Mouse (Mus musculus) small intestine, adult 2 months (tissue): ENCODE data around the gene Mark4. TPM values are rescaled to one million over a fixed set of nuclear protein-coding genes. Genes with fewer than 3 reads are reported as not detected.
A peak's percentile ranks its signal among the peaks of the same experiment; 100 is the strongest.

ENCODE experiments used
- H3K27ac ChIP-seq: fragments of 200-500 bp; 2 replicates; pipeline ENCODE4 v1.5.1; 2012; ENCODE audit warnings: low read depth, low read length, control low read depth, inconsistent platforms; ENCODE audit not compliant: insufficient read depth
- H3K27me3 ChIP-seq: fragments of 200-500 bp; 2 replicates; pipeline ENCODE4 v1.6.1; 2012; ENCODE audit warnings: mild to moderate bottlenecking, moderate library complexity, low read length, inconsistent platforms; ENCODE audit not compliant: control insufficient read depth, insufficient read depth
- H3K36me3 ChIP-seq: fragments of 200-500 bp; 2 replicates; pipeline ENCODE4 v1.6.1; 2012; ENCODE audit warnings: mild to moderate bottlenecking, low read length, control low read depth, inconsistent platforms; ENCODE audit not compliant: control insufficient read depth, insufficient read depth
- H3K4me1 ChIP-seq: fragments of 200-500 bp; 2 replicates; pipeline ENCODE4 v1.6.1; 2012; ENCODE audit warnings: low read length, inconsistent platforms, mixed read lengths; ENCODE audit not compliant: control insufficient read depth, insufficient read depth, insufficient read length
- H3K4me3 ChIP-seq: fragments of 200-500 bp; 2 replicates; pipeline ENCODE4 v1.5.1; 2012; ENCODE audit warnings: low read depth, mild to moderate bottlenecking, control low read depth, inconsistent platforms, low read length, moderate library complexity
- CTCF ChIP-seq: fragments of 200-500 bp; IDR thresholded peaks from 2 replicates; pipeline ENCODE4 v1.5.1; 2012; ENCODE audit warnings: low read depth, mild to moderate bottlenecking, control low read depth, inconsistent platforms, low read length, moderate library complexity, mixed read lengths; ENCODE audit not compliant: insufficient replicate concordance, insufficient read length; ENCODE audit errors: extremely low read depth
- POLR2A ChIP-seq: fragments of 200-500 bp; IDR thresholded peaks from 2 replicates; pipeline ENCODE4 v1.6.1; 2012; ENCODE audit warnings: low read depth, mild to moderate bottlenecking, control low read depth, inconsistent platforms, low read length, moderate library complexity
- WGBS: fragments of 180-500 bp; shearing (Covaris S2); methylation state at CpG from one replicate; pipeline ENCODE4 v1.1.7; 2018; 5-methylcytosine and 5-hydroxymethylcytosine counted together
- polyA plus RNA-seq: library from polyadenylated mRNA; depleted of rRNA; stranded (reverse); fragments of >200 nt; gene quantifications from 2 replicates; pipeline ENCODE4 v1.2.3, GENCODE M21; 2012

Gene Mark4
- polyA plus RNA-seq, 1 experiment, result 27.4 TPM

DNA sequence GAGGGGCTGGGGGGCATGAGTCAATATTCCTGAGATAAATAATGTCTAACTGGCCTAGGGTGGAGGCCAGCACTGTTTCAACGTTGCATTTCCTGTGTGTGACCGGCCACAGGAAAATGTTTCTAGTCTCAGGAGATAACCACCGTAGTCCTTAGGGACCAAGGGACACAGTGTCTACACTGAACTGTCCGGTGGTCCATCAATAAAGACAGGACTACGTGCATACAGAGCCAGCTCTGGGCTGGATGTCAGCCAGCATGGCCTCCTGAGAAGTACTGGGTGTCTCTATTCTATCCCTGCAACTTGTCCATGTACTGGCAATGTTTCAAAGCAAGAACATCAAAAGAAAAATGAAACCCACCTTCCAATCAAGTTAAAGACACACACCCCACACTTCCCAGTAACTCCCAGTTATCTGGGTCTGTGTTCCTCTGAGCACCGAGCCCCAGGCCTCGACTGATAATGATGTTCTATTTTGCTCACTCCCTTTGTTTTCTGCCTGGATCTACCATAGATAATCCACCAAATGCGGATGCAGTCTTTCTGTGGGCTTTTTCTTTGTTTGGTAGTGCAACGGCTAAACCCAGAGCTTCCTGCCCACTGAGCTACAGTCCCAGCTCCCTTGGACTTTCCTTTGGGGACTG, 17.1 kb downstream of the Mark4 start:
- no peak for TF ChIP-seq CTCF
- TF ChIP-seq POLR2A, result no peak
- Histone ChIP-seq H3K27me3 (no peaks in the 10 kb centered on the region), H3K4me3 (no peak overlapping the region), H3K27ac (no peak overlapping the region), H3K4me1 (no peaks in the 10 kb centered on the region), H3K36me3 (peaks cover 31% of the 10 kb centered on the region)
- 74% methylated on average over 9 of the region's 9 CpGs for WGBS

DNA sequence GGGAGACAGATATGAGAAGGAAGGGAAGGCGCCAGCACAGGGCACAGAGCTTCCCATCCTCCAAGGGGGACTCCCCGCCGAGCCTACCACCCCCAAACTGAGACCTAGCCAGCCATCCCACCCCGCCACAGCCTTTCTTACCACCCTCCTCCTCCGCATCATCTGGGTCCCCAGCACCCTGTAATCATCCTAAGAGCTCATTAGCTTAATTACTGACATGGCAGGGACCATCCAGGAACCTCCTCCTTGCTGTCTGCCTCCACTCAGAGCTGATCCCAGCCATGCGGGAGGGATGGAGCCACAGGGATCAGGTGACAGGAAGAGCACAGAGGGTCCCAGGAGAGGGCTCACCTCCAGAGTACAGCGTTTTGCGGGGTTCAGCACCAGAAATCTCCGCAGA, 21.6 kb downstream of the Mark4 start:
- no peak overlapping the region for H3K27ac ChIP-seq
- no peak for TF ChIP-seq CTCF
- TF ChIP-seq POLR2A, result no peak
- no peak overlapping the region for H3K4me3 ChIP-seq
- H3K36me3 ChIP-seq, result peaks cover 60% of the 10 kb centered on the region
- H3K4me1 ChIP-seq, result no peaks in the 10 kb centered on the region
- WGBS, result 93% methylated on average over 9 of the region's 9 CpGs
- H3K27me3 ChIP-seq, result no peaks in the 10 kb centered on the region

DNA sequence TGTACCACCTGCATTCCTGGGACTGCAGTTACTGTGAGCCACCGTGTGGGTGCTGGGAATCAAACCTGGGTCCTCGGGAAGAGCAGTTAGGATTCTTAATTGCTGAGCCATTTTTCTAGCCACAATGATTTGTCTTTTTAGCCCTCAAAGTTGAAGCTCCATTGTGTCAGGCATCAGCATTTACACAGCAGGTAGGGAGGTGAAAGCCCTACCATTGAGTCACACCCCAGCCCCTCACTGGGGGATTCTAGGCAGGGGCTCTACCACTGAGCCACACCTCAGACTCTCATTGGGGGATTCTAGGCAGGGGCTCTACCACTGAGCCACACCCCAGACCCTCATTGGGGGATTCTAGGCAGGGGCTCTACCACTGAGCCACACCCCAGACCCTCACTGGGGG, 22.3 kb downstream of the Mark4 start:
- H3K4me1 ChIP-seq, result no peaks in the 10 kb centered on the region
- no peaks in the 10 kb centered on the region for H3K27me3 ChIP-seq
- H3K27ac ChIP-seq, result no peak overlapping the region
- WGBS, result 95% methylated on average over 2 of the region's 2 CpGs
- no peak overlapping the region for H3K4me3 ChIP-seq
- H3K36me3 ChIP-seq, result peaks cover 62% of the 10 kb centered on the region
- TF ChIP-seq POLR2A (no peak), CTCF (no peak)

DNA sequence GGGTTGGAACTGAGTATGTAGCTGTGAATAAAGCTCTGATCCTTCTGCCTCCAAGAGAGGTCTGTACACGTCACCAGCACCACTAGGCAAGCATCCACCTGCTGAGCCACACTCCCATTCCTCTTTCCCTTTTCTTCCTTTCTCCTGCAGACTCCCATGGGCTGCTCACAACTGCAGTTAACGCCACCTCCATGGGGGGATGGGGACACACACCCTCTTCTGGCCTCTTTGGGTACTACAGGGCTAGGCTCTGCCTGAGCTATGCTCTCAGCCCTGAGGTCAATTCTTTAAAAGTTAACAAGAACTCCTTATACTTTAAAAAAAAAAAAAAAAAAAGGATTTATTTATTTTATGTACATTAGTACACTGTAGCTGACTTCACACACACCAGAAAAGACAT, 26.1 kb downstream of the Mark4 start:
- H3K36me3 ChIP-seq, result peaks cover 77% of the 10 kb centered on the region
- no peak overlapping the region for H3K27ac ChIP-seq

DNA sequence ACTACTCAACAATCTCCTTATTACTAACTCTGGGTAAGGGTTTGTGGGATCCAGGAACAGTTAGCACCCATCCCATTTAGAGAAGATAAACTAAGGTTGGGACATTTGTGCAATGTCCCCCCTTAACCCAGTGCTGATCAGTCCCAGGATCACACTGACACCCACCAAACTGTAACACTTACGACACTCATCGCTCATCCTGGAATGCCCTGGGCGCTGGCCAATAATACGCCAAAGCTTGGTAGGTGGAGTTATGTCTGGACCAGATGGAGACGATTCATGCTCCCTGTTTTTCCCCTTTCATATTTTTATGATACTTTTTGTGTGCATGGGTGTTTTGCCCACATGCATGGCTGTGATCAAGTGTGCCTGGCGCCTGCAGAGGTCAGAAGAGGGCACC, 28.2 kb downstream of the Mark4 start:
- Histone ChIP-seq H3K36me3 (peaks cover 76% of the 10 kb centered on the region), H3K4me1 (no peaks in the 10 kb centered on the region), H3K4me3 (no peak overlapping the region), H3K27me3 (no peaks in the 10 kb centered on the region), H3K27ac (no peak overlapping the region)
- TF ChIP-seq CTCF (no peak), POLR2A (no peak)
- 87% methylated on average over 6 of the region's 6 CpGs for WGBS

More for the DNA sequence above, 26.1 kb downstream of the Mark4 start:
- TF ChIP-seq POLR2A (no peak), CTCF (peak; percentile 27; the same call in 1 of the 2 replicates)
- 100% methylated on average over 2 of the region's 2 CpGs for WGBS
- Histone ChIP-seq H3K4me3 (no peak overlapping the region), H3K27me3 (no peaks in the 10 kb centered on the region), H3K4me1 (no peaks in the 10 kb centered on the region)

DNA sequence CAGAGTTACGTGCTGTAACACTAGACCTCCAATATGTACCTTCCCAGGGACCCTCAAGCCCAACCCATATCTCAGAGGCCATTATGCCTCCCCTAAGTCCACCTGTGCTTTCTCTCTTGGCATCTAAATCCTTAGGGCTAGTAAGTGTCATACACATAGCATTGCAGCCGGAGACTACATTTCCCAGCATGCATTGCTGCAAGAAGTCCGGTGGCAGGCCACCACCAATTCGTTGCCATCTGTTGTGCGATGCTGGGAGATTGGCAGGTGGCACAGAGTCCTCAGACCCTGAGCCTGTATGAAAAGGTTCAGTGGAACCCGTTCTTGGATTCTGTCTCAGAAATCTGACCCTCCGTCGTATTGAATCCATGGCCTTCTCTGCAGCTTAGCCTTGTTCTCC, 28.9 kb downstream of the Mark4 start:
- TF ChIP-seq CTCF (no peak), POLR2A (no peak)

DNA sequence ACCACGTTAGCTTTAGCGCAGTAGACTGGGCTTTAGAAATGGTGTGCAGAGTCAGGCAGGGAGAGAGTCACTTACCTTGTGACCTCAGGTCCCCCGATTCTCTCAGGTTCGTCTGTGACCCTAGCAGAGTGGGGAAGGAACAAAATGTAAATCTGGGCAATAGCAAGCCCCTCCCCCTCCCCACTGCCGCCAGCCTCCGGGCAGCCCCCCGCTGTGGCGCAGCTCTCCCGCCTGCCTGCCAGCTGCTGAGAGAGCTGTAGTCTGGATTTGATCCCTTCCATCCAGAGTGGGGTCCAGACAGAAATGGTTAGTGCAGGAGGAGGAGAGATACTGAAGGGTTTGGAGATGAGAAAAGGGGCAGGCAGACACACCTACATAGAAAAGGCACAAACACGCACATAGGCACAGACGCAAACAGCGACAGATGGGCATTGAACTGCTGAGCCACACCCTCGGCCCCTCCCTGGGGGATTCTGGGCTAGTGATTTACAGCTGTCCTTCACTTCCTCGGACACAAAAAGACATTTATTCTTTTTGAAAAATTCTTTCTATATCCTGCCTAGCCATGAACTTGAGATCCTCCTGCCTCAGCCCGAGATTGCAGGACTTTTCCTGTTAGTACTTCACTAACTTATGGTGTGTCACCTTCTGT, 30.5 kb downstream of the Mark4 start:
- no peak overlapping the region for H3K27ac ChIP-seq
- no peaks in the 10 kb centered on the region for H3K27me3 ChIP-seq
- 82% methylated on average over 15 of the region's 15 CpGs for WGBS
- no peak overlapping the region for H3K4me3 ChIP-seq
- peaks cover 56% of the 10 kb centered on the region for H3K36me3 ChIP-seq
- TF ChIP-seq CTCF (no peak), POLR2A (no peak)
- no peaks in the 10 kb centered on the region for H3K4me1 ChIP-seq

More for the DNA sequence above, 28.9 kb downstream of the Mark4 start:
- WGBS, result 78% methylated on average over 8 of the region's 8 CpGs
- Histone ChIP-seq H3K4me1 (no peaks in the 10 kb centered on the region), H3K27ac (no peak overlapping the region), H3K36me3 (peaks cover 72% of the 10 kb centered on the region), H3K27me3 (no peaks in the 10 kb centered on the region), H3K4me3 (no peak overlapping the region)
